Mouse (Mus musculus): Measurements from ENCODE around the gene Ptprm. TPM values are rescaled to one million over a fixed set of nuclear protein-coding genes. Genes with fewer than 3 reads are reported as not detected.

Ptprm gene
- total and polyA plus RNA-seq, 3 experiments: not detected

DNA sequence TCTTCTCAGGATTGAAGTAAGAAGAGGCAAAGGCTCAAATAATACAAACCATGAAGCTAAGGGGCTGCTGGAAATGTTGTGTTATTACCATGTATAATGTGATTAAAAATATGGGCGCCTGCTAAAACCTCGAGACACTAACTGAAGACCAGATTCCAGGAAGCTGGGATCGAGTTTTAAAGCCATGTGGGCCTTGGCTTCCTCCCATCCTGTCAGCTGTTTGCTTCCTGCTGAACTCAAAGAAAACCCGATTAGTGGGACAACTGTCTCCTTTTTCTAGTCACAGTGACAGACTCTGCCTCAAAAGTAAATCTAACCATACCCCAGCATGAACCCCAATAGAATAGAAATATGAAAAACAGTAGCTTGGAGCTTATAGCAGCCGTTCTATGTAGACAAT, 374.3 kb downstream of the Ptprm start:
- H3K36me3 ChIP-seq (ENCODE audit: control insufficient read depth in 1 of 2, insufficient read depth in 2 of 2, low read length in 2 of 2): no peaks in the 10 kb centered on the region
- no peak for TF ChIP-seq RAD21 (IDR thresholded peaks at IDR 0.05; ENCODE audit: low read depth, low read length)
- no peak for TF ChIP-seq MEF2A (IDR thresholded peaks at IDR 0.05; ENCODE audit: extremely low read depth, insufficient replicate concordance, low read depth, low read length, poor library complexity, severe bottlenecking)
- no peak for TF ChIP-seq MAFK (IDR thresholded peaks at IDR 0.05; ENCODE audit: borderline replicate concordance, low read depth, low read length)
- TF ChIP-seq ZC3H11A (IDR thresholded peaks at IDR 0.05; ENCODE audit: low read depth, low read length): no peak
- TF ChIP-seq CHD1 (IDR thresholded peaks at IDR 0.05; ENCODE audit: low read depth, low read length): no peak
- no peak for TF ChIP-seq CHD2 (IDR thresholded peaks at IDR 0.05; ENCODE audit: low read length)
- TF ChIP-seq SIN3A (IDR thresholded peaks at IDR 0.05; ENCODE audit: low read length): no peak
- TF ChIP-seq MAZ (IDR thresholded peaks at IDR 0.05; ENCODE audit: low read depth, low read length): no peak
- no peak for TF ChIP-seq E2F4 (IDR thresholded peaks at IDR 0.05; ENCODE audit: borderline replicate concordance, low read depth, low read length)
- TF ChIP-seq NELFE (IDR thresholded peaks at IDR 0.05; ENCODE audit: low read depth, low read length): no peak
- TF ChIP-seq POLR2A (IDR thresholded peaks at IDR 0.05; ENCODE audit: control insufficient read depth in 1 of 2, insufficient read depth in 1 of 2, low read depth in 1 of 2, low read length in 2 of 2, poor library complexity in 1 of 2): no peak
- no peak for TF ChIP-seq JUND (IDR thresholded peaks at IDR 0.05; ENCODE audit: low read depth, low read length)
- no peak for TF ChIP-seq ZMIZ1 (IDR thresholded peaks at IDR 0.05; ENCODE audit: low read depth, low read length)
- no peak for TF ChIP-seq HCFC1 (IDR thresholded peaks at IDR 0.05; ENCODE audit: low read depth, low read length)
- TF ChIP-seq ZNF384 (IDR thresholded peaks at IDR 0.05; ENCODE audit: low read depth, low read length): no peak
- TF ChIP-seq MYC (IDR thresholded peaks at IDR 0.05; ENCODE audit: low read depth, low read length): no peak
- no peak for TF ChIP-seq TCF12 (IDR thresholded peaks at IDR 0.05; ENCODE audit: low read depth, low read length)
- no peak overlapping the region for H3K9ac ChIP-seq (ENCODE audit: control insufficient read depth, low read depth, low read length, poor library complexity, severe bottlenecking)
- no peak overlapping the region for H3K27ac ChIP-seq (ENCODE audit: control insufficient read depth, low read depth, low read length)
- DNase-seq (ENCODE audit: low read depth, low spot score): no peak
- H3K27me3 ChIP-seq (ENCODE audit: control insufficient read depth in 1 of 2, insufficient read depth in 2 of 2, low read length in 2 of 2): no peaks in the 10 kb centered on the region
- no peaks in the 10 kb centered on the region for H3K9me3 ChIP-seq (replicated peaks; ENCODE audit: insufficient read depth, low read length)
- no peaks in the 10 kb centered on the region for H3K4me1 ChIP-seq (ENCODE audit: control insufficient read depth in 1 of 2, insufficient read depth in 2 of 2, low read length in 2 of 2)
- H3K79me2 ChIP-seq (ENCODE audit: control insufficient read depth, insufficient read depth, low read length, poor library complexity): no peaks in the 10 kb centered on the region
- no peak overlapping the region for H3K4me3 ChIP-seq (ENCODE audit: control insufficient read depth in 1 of 2, insufficient read depth in 1 of 2, low read depth in 2 of 2, low read length in 2 of 2)

DNA sequence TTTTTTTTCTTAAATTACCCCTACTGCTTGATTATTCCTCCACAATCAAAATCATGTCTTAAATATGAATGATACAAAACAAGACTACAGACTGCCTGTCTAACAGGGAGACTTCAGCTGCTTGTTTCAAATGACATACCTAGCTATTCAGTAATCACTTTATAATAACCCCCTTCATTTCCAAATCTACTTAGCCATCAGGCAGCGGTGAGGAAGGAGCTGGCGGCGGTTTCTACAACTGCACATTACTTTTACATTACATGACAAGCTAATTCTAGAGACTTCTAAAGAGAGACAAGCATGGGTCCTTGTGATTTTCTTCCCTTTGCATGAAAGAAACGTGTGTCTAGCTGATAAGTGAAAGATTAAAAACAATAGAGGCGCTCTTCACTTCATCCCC, 377.8 kb downstream of the Ptprm start:
- Histone ChIP-seq H3K27ac (ENCODE audit: control insufficient read depth, low read depth, low read length) (no peak overlapping the region), H3K36me3 (ENCODE audit: control insufficient read depth in 1 of 2, insufficient read depth in 2 of 2, low read length in 2 of 2) (no peaks in the 10 kb centered on the region), H3K4me1 (ENCODE audit: control insufficient read depth in 1 of 2, insufficient read depth in 2 of 2, low read length in 2 of 2) (no peaks in the 10 kb centered on the region), H3K4me3 (ENCODE audit: control insufficient read depth in 1 of 2, insufficient read depth in 1 of 2, low read depth in 2 of 2, low read length in 2 of 2) (no peak overlapping the region), H3K79me2 (ENCODE audit: control insufficient read depth, insufficient read depth, low read length, poor library complexity) (no peaks in the 10 kb centered on the region), H3K27me3 (ENCODE audit: control insufficient read depth in 1 of 2, insufficient read depth in 2 of 2, low read length in 2 of 2) (no peaks in the 10 kb centered on the region), H3K9ac (ENCODE audit: control insufficient read depth, low read depth, low read length, poor library complexity, severe bottlenecking) (no peak overlapping the region), H3K9me3 (replicated peaks; ENCODE audit: insufficient read depth, low read length) (no peaks in the 10 kb centered on the region)
- no peak for TF ChIP-seq MAZ (IDR thresholded peaks at IDR 0.05; ENCODE audit: low read depth, low read length)
- TF ChIP-seq GATA1 (IDR thresholded peaks at IDR 0.05; ENCODE audit: low read depth, low read length): no peak
- TF ChIP-seq POLR2AphosphoS2 (IDR thresholded peaks at IDR 0.05; ENCODE audit: low read length): no peak
- TF ChIP-seq TCF12 (IDR thresholded peaks at IDR 0.05; ENCODE audit: low read depth, low read length): no peak
- no peak for TF ChIP-seq CHD1 (IDR thresholded peaks at IDR 0.05; ENCODE audit: low read depth, low read length)
- no peak for TF ChIP-seq BHLHE40 (IDR thresholded peaks at IDR 0.05; ENCODE audit: borderline replicate concordance, low read depth, low read length)
- no peak for TF ChIP-seq JUND (IDR thresholded peaks at IDR 0.05; ENCODE audit: low read depth, low read length)
- TF ChIP-seq CHD2 (IDR thresholded peaks at IDR 0.05; ENCODE audit: low read length): no peak
- TF ChIP-seq ZC3H11A (IDR thresholded peaks at IDR 0.05; ENCODE audit: low read depth, low read length): no peak
- no peak for TF ChIP-seq RAD21 (IDR thresholded peaks at IDR 0.05; ENCODE audit: low read depth, low read length)
- TF ChIP-seq SIN3A (IDR thresholded peaks at IDR 0.05; ENCODE audit: low read length): no peak
- TF ChIP-seq MYC (IDR thresholded peaks at IDR 0.05; ENCODE audit: low read depth, low read length): no peak
- no peak for DNase-seq (ENCODE audit: low read depth, low spot score)
